Mouse (Mus musculus) embryonic facial prominence, embryonic 13.5 days (tissue): Measurements from ENCODE around the gene Ptov1. TPM values are rescaled to one million over a fixed set of nuclear protein-coding genes. Genes with fewer than 3 reads are reported as not detected.
A peak's percentile ranks its signal among the peaks of the same experiment; 100 is the strongest.

Source experiments
- ATAC-seq: fragments of 200-750 bp; cut with Nextera tagmentation; 2 replicates; pipeline ENCODE4 v1.8.0; 2017; ENCODE audit warnings: low read depth; ENCODE audit not compliant: insufficient number of reproducible peaks, insufficient read depth, low FRiP score, low TSS enrichment
- H3K27ac ChIP-seq: fragments of 300-500 bp; sonication (generic); 2 replicates; pipeline ENCODE4 v1.5.1; 2015; ENCODE audit warnings: moderate library complexity, mild to moderate bottlenecking, inconsistent platforms
- H3K27me3 ChIP-seq: fragments of 300-500 bp; sonication (generic); 2 replicates; pipeline ENCODE4 v1.6.1; 2015; ENCODE audit warnings: mild to moderate bottlenecking, inconsistent platforms
- H3K36me3 ChIP-seq: fragments of 300-500 bp; sonication (generic); 2 replicates; pipeline ENCODE4 v1.6.1; 2015; ENCODE audit warnings: mild to moderate bottlenecking, inconsistent platforms
- H3K4me1 ChIP-seq: fragments of 300-500 bp; sonication (generic); 2 replicates; pipeline ENCODE4 v1.6.1; 2015; ENCODE audit warnings: inconsistent platforms
- H3K4me2 ChIP-seq: fragments of 300-500 bp; sonication (generic); 2 replicates; pipeline ENCODE4 v1.6.1; 2015; ENCODE audit warnings: moderate library complexity, mild to moderate bottlenecking, inconsistent platforms
- H3K4me3 ChIP-seq: fragments of 300-500 bp; sonication (generic); 2 replicates; pipeline ENCODE4 v1.5.1; 2015; ENCODE audit warnings: mild to moderate bottlenecking, inconsistent platforms
- H3K9ac ChIP-seq: fragments of 300-500 bp; sonication (generic); 2 replicates; pipeline ENCODE4 v1.6.1; 2015; ENCODE audit warnings: mild to moderate bottlenecking, inconsistent platforms
- H3K9me3 ChIP-seq: fragments of 300-500 bp; sonication (generic); 2 replicates; pipeline ENCODE4 v1.6.1; 2016; ENCODE audit warnings: inconsistent platforms
- WGBS: fragments of 180-500 bp; shearing (Covaris S2); methylation state at CpG from one replicate; pipeline ENCODE4 v1.1.7; 2015; ENCODE audit warnings: mixed read lengths; 5-methylcytosine and 5-hydroxymethylcytosine counted together
- polyA plus RNA-seq: library from polyadenylated mRNA; unstranded; fragments of >200 nt; fragmentation: Nextera tagmentation; extraction: Ambion mirVana; gene quantifications from 2 replicates; pipeline ENCODE4 v1.2.1, GENCODE M21; 2015

The Ptov1 gene
- polyA plus RNA-seq, 1 experiment from 2014 or later: 526 TPM

GRCm38 (mm10) chr7:44835373-44836015, 34.1 kb downstream of the Ptov1 start:
- no peak overlapping the region for H3K27ac ChIP-seq
- peaks cover 21% of the 10 kb centered on the region for H3K36me3 ChIP-seq
- peaks cover 23% of the 10 kb centered on the region for H3K4me1 ChIP-seq
- H3K27me3 ChIP-seq: peaks cover 24% of the 10 kb centered on the region
- no peak overlapping the region for H3K4me3 ChIP-seq
- no peak overlapping the region for H3K9ac ChIP-seq
- WGBS: 100% methylated on average over 1 of the region's 1 CpGs
- no peaks in the 10 kb centered on the region for H3K9me3 ChIP-seq
- no peak overlapping the region for H3K4me2 ChIP-seq
- ATAC-seq: no peak

GRCm38 (mm10) chr7:44832763-44833162, 36.8 kb downstream of the Ptov1 start:
- no peak overlapping the region for H3K4me3 ChIP-seq
- ATAC-seq: no peak
- no peaks in the 10 kb centered on the region for H3K27me3 ChIP-seq
- no peaks in the 10 kb centered on the region for H3K9me3 ChIP-seq
- no peak overlapping the region for H3K9ac ChIP-seq
- H3K4me1 ChIP-seq: peaks cover 11% of the 10 kb centered on the region
- peaks cover 45% of the 10 kb centered on the region for H3K36me3 ChIP-seq
- WGBS: 48% methylated on average over 4 of the region's 4 CpGs
- H3K4me2 ChIP-seq: no peak overlapping the region
- no peak overlapping the region; the same call in 1 of the 2 replicates for H3K27ac ChIP-seq

DNA sequence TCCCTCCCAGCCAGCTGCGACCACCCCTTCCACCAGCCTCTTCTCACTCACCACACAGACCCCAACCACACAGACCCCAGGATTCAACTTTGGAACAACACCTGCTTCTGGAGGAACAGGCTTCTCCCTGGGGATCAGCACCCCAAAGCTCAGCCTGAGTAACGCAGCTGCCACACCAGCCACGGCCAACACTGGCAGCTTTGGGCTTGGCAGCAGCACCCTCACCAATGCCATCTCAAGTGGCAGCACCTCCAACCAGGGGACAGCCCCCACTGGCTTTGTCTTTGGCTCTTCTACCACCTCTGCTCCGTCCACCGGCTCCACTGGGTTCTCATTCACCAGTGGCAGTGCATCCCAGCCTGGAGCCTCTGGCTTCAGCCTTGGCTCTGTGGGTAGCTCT, 40.9 kb downstream of the Ptov1 start:
- H3K4me3 ChIP-seq: no peak overlapping the region
- 88% methylated on average over 5 of the region's 5 CpGs for WGBS
- no peak overlapping the region for H3K4me2 ChIP-seq
- H3K4me1 ChIP-seq: peaks cover 16% of the 10 kb centered on the region
- no peaks in the 10 kb centered on the region for H3K9me3 ChIP-seq
- ATAC-seq: no peak
- H3K36me3 ChIP-seq: peaks cover 54% of the 10 kb centered on the region
- no peak overlapping the region for H3K27ac ChIP-seq
- no peaks in the 10 kb centered on the region for H3K27me3 ChIP-seq
- 0 out of 2 replicates have a peak overlapping the region, but pooled peaks have one; percentile 27 for H3K9ac ChIP-seq

DNA sequence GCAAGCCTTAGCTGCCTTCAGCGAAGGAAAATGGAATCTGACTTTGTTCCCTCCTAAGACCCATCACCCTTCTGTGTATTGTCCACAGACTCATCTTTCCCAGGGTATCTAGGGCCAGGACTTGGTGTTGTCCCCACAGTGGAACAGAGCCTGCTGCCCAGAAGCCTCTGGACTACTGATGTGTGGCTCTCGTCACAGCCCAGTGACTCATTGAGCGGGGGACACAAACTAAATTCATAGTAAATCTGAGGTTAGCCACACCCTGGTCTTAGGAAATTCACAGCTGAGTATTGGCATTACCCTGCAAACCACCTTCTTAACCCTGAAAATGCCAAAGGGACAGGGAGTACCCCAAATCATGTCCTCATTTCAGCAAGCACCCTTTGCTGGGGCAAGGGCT, 42.8 kb downstream of the Ptov1 start:
- Histone ChIP-seq H3K36me3 (peaks cover 49% of the 10 kb centered on the region), H3K4me2 (no peak overlapping the region), H3K9me3 (no peaks in the 10 kb centered on the region), H3K4me1 (peaks cover 22% of the 10 kb centered on the region), H3K4me3 (no peak overlapping the region), H3K27me3 (no peaks in the 10 kb centered on the region), H3K9ac (no peak overlapping the region), H3K27ac (no peak overlapping the region)
- ATAC-seq: no peak
- 85% methylated on average over 3 of the region's 3 CpGs for WGBS

DNA sequence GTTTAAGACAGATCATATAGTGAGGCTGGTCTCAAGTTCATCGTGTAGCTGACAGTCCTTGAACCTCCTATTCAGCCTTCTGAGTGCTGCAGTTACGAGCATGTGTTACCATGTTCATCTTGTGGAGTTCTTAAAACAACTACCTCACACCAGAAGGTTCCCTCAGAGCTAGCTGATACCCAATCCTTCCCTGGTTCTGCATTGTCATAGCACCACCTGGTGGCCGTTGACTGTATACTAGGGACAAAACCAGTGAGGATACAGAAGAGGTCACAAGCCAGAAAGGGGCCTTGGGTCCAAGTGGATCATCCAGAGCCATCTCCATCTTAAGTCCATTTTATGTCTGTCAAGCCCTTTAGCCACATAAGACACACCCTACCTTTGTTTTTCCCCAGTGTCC, 44.7 kb downstream of the Ptov1 start:
- Histone ChIP-seq H3K4me2 (no peak overlapping the region), H3K27me3 (no peaks in the 10 kb centered on the region), H3K4me1 (peaks cover 39% of the 10 kb centered on the region), H3K36me3 (peaks cover 30% of the 10 kb centered on the region), H3K9ac (no peak overlapping the region), H3K27ac (no peak overlapping the region), H3K9me3 (no peaks in the 10 kb centered on the region), H3K4me3 (no peak overlapping the region)
- 17% methylated on average over 3 of the region's 3 CpGs for WGBS
- ATAC-seq: no peak

DNA sequence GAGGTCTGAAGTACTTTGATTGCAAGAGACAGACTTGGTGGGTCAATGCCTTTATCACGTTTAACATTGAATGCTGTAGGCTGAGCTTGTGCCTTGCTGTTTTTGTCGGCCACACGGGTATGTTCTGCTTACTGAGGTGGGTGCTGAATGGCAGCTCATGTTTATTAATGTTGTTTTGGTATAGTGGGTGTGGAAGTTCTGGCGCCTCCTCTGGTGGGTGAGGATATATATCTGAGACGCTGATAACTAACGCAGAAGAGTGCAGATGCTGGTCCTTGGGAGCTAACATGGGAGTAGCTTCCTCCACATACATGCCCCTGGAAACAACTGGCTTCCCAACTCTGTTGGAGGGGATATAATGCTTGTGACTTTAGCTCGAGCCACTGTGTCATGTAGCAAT, 46.2 kb downstream of the Ptov1 start:
- Histone ChIP-seq H3K9ac (0 out of 2 replicates have a peak overlapping the region, but pooled peaks have one; percentile 21), H3K4me1 (peaks cover 54% of the 10 kb centered on the region), H3K4me3 (no peak overlapping the region), H3K27ac (no peak overlapping the region), H3K36me3 (peaks cover 15% of the 10 kb centered on the region), H3K4me2 (no peak overlapping the region), H3K27me3 (no peaks in the 10 kb centered on the region), H3K9me3 (no peaks in the 10 kb centered on the region)
- ATAC-seq: no peak
- 49% methylated on average over 7 of the region's 7 CpGs for WGBS

- 86% methylated on average over 7 of the region's 7 CpGs for WGBS
- H3K9ac ChIP-seq: no peak overlapping the region
- no peaks in the 10 kb centered on the region for H3K27me3 ChIP-seq
- no peak overlapping the region for H3K4me2 ChIP-seq
- H3K4me1 ChIP-seq: peaks cover 66% of the 10 kb centered on the region
- no peak overlapping the region for H3K27ac ChIP-seq
- ATAC-seq: no peak
- H3K36me3 ChIP-seq: peaks cover 6% of the 10 kb centered on the region; the same call in 1 of the 2 replicates
- H3K9me3 ChIP-seq: no peaks in the 10 kb centered on the region
- H3K4me3 ChIP-seq: no peak overlapping the region
Observed at GRCm38 (mm10) chr7:44821666-44822448, 47.7 kb downstream of the Ptov1 start.

GRCm38 (mm10) chr7:44820525-44820924, 49.1 kb downstream of the Ptov1 start:
- H3K9me3 ChIP-seq: no peaks in the 10 kb centered on the region
- no peak overlapping the region for H3K27ac ChIP-seq
- H3K4me2 ChIP-seq: no peak overlapping the region
- 0 out of 2 replicates have a peak overlapping the region, but pooled peaks have one; percentile 27 for H3K9ac ChIP-seq
- ATAC-seq: no peak
- 80% methylated on average over 3 of the region's 3 CpGs for WGBS
- H3K4me3 ChIP-seq: no peak overlapping the region
- peaks cover 62% of the 10 kb centered on the region for H3K4me1 ChIP-seq
- no peaks in the 10 kb centered on the region for H3K27me3 ChIP-seq
- 0 out of 2 replicates have a peak, but pooled peaks cover 2% of the 10 kb centered on the region for H3K36me3 ChIP-seq

DNA sequence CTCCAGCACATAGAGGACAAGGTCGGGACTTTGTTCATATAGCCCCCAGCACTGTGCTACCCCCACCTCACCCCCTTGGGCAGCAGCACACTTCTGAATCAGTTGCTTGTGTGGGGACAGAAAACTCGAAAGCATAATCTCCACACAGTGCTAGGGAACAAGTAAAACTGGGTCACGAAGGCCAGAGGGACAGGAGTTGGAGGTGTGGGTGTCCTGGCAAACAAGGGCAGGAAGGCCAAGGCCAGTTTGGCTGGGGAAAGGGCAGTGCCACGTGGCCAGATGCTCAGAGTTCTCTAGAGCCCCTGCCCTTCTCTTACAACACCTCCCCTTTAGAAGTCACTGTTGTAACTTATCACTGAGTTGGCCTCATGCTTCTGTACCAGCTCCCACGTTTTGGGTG, 49.7 kb downstream of the Ptov1 start:
- Histone ChIP-seq H3K9me3 (no peaks in the 10 kb centered on the region), H3K36me3 (no peaks in the 10 kb centered on the region), H3K4me2 (peak overlapping the region; percentile 73), H3K27me3 (no peaks in the 10 kb centered on the region), H3K4me1 (peaks cover 68% of the 10 kb centered on the region), H3K4me3 (no peak overlapping the region), H3K27ac (no peak overlapping the region), H3K9ac (peak overlapping the region; percentile 97)
- no peak for ATAC-seq
- 66% methylated on average over 5 of the region's 5 CpGs for WGBS

DNA sequence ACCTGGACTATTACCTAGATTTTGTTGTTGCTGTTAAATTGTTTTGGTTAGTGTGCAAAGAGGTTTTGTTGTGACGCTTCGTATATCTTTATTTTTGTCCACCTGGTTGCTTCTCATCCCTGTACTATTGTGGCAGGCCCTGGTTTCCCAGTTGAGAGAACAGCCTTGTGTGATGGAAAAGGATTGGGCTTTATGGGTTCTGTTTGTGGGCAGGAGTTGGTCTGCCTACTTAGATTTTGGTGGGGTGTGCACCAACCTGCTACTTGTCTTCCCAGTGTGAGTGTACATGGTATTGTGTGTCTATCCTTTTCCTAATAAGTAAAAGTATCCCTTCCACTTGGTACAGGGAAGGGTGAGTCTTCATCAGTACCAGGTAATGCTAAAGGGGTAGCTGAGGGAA, 50.2 kb downstream of the Ptov1 start:
- Histone ChIP-seq H3K9me3 (no peaks in the 10 kb centered on the region), H3K27me3 (no peaks in the 10 kb centered on the region), H3K9ac (peak overlapping the region; percentile 97), H3K4me3 (0 out of 2 replicates have a peak overlapping the region, but pooled peaks have one; percentile 73), H3K36me3 (no peaks in the 10 kb centered on the region), H3K4me2 (peak overlapping the region; percentile 73), H3K4me1 (peaks cover 69% of the 10 kb centered on the region), H3K27ac (peak overlapping the region; percentile 40; the same call in 1 of the 2 replicates)
- 90% methylated on average over 2 of the region's 2 CpGs for WGBS
- no peak for ATAC-seq

GRCm38 (mm10) chr7:44818751-44819235, 50.8 kb downstream of the Ptov1 start:
- H3K9ac ChIP-seq: peak overlapping the region; percentile 97
- WGBS: 42% methylated on average over 6 of the region's 6 CpGs
- no peaks in the 10 kb centered on the region for H3K36me3 ChIP-seq
- peaks cover 64% of the 10 kb centered on the region for H3K4me1 ChIP-seq
- H3K27me3 ChIP-seq: no peaks in the 10 kb centered on the region
- ATAC-seq: no peak
- no peaks in the 10 kb centered on the region for H3K9me3 ChIP-seq
- peak overlapping the region; percentile 73 for H3K4me3 ChIP-seq
- H3K4me2 ChIP-seq: peak overlapping the region; percentile 73
- peak overlapping the region; percentile 40 for H3K27ac ChIP-seq
